ENCODE assay signal across 8 mouse cellular contexts in the genomic region with DNA sequence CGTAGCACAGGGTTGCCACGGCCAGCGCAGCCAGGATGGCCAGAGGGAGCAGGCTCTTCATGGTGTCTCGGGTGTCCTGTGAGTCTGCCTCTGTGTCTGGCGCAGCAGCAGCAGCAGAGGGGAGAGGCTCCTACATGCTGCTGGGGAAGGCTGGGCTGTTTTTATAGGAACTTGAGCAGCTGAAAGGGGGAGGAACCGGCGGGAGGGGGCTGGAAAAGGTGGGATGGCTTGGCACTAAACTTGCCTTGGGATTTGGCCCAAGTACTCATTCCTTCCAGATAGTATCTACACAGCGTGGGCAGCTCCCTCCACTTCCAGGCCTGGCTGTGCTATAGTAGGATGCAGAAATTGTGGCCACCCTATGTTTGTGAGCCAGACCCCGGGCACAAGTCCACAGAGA. TPM values are rescaled to one million over a fixed set of nuclear protein-coding genes. Genes with fewer than 3 reads are reported as not detected.
DNase-seq lines count a peak whose midpoint lies in the region; ATAC-seq lines count a peak whose summit lies in the region.

TSS of gene Mgp (minus strand) at position 154 of the 400 bp plus-strand sequence.

- intact Hi-C loops in heart, postnatal 25 days (cut with DNase I): no loop called here
- intact Hi-C loops in left cerebral cortex, postnatal 36 days (cut with DNase I): no loop called here

- peak; percentile 94 for ATAC-seq in frontal cortex, adult (ENCODE audit: low TSS enrichment)

- DNase-seq in thymus, postnatal 0 days (ENCODE audit: low spot score): no peak
- no peak for DNase-seq in thymus, postnatal 4 days
- DNase-seq in heart, postnatal 25 days (ENCODE audit: low spot score): peak; percentile 69
- DNase-seq in left cerebral cortex, postnatal 36 days (ENCODE audit: low spot score in 2 of 2): peak; percentile 59 to 72
- DNase-seq in right cerebral cortex, adult 2 months (ENCODE audit: low spot score in 2 of 2): peak; percentile 41 to 59
- DNase-seq in cerebellum, adult 18-20 months: no peak
- DNase-seq in cerebellum, postnatal 36 days: no peak

RNA-seq across cellular contexts. Expression of gene Mgp, which starts in this region (rescaled TPM):
- polyA plus RNA-seq in thymus, postnatal 0 days (2015; fragmentation: Nextera tagmentation; extraction: Ambion mirVana): 53.9 and 64.3 TPM in 2 replicates
- total RNA-seq in heart, postnatal 25 days (2021): 100 to 1,000 TPM; 365 to 487 TPM
- total RNA-seq in left cerebral cortex, postnatal 36 days (2021): 10 to 100 TPM; 38.0 to 47.7 TPM

Comparison
In these comparisons a context has a peak if more than half of its experiments do, and no peak if none do; other contexts are left out.
1. RNA of gene Mgp (total RNA-seq): 365 to 487 TPM in heart, postnatal 25 days; 38.0 to 47.7 TPM in left cerebral cortex, postnatal 36 days; every median in the first group is over 4 times any median in the second.
2. DNase-seq: peak in heart, postnatal 25 days (single experiment), left cerebral cortex, postnatal 36 days (2 of 2) and right cerebral cortex, adult 2 months (2 of 2); none in thymus, postnatal 0 days (single experiment), thymus, postnatal 4 days (single experiment), cerebellum, adult 18-20 months (0 of 2) and cerebellum, postnatal 36 days (0 of 2).